Mouse (Mus musculus) erythroblast, embryonic 14.5 days (primary cell): Measurements from ENCODE around the gene Gm10638.

Experiments used
- GATA1 ChIP-seq: IDR thresholded peaks from 2 replicates; pipeline ENCODE4 v1.6.1; 2012; ENCODE audit warnings: low read length, inconsistent platforms, mixed read lengths
- TAL1 ChIP-seq: IDR thresholded peaks from 3 replicates; pipeline ENCODE4 v1.6.1; 2012; ENCODE audit warnings: low read length, inconsistent platforms, mixed read lengths

DNA sequence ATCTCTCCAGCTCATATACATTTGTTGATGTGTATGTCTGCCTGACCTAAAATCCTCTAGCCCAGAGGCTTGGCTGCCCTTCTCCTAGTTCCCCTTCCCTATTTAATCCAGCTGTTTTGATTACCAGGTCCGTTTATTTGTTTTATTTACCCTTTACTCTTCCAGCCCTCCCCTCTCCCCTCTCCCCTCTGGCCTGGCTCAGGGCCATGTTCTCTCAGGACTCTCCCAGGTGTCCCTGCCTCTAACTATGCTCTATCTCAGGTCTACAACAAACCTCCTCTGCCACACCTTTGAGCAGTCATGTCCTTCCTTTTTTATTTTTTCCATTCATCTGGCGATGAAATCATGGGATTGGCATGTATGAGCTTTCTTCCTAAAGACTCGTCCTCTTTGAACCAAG lies 15.2 kb upstream of the Gm10638 start:
- TF ChIP-seq TAL1: no peak
- TF ChIP-seq GATA1: no peak
